Comparison of ENCODE assay signal across 14 mouse cellular contexts in genomic region chr10:22174190-22174487, GRCm38 (mm10). TPM values are rescaled to one million over a fixed set of nuclear protein-coding genes. Genes with fewer than 3 reads are reported as not detected.
DNase-seq lines count a peak whose midpoint lies in the region; ATAC-seq lines count a peak whose summit lies in the region.
"Not testable (repeated sequence)": the region's sequence is repeated elsewhere in the genome, so short reads cannot be mapped to it uniquely, and the experiment has no call there.
"Had no signal": no experiment of that assay in that cellular context is flagged by ENCODE, and none has a peak within 500 bp of the region (broad histone marks: within the 10 kb centered on the region; RNA-seq: fewer than 3 reads in every experiment).

No protein-coding gene starts in this region.

- 81% methylated on average over 2 of the region's 2 CpGs for WGBS in kidney, embryonic 14.5 days
- 79% methylated on average over 2 of the region's 2 CpGs for WGBS in limb, embryonic 11.5 days

- H3K4me1 ChIP-seq in kidney, embryonic 14.5 days (ENCODE audit: control insufficient read depth, insufficient read depth, low read length); limb, embryonic 11.5 days (ENCODE audit: control insufficient read depth, insufficient read depth, low read length): not testable (repeated sequence)

- H3K4me3 ChIP-seq in kidney, embryonic 14.5 days (ENCODE audit: low read length); limb, embryonic 11.5 days (ENCODE audit: low read depth, low read length): not testable (repeated sequence)

- H3K4me2 ChIP-seq in kidney, embryonic 14.5 days (replicated peaks; ENCODE audit: low read depth, low read length); limb, embryonic 11.5 days (ENCODE audit: low read depth, severe bottlenecking): not testable (repeated sequence)

- peak; percentile 1 for DNase-seq in heart, adult 11 months
- not testable (repeated sequence) for DNase-seq in limb, embryonic 11.5 days (ENCODE audit: low spot score)

- not testable (repeated sequence) for H3K9ac ChIP-seq in kidney, embryonic 14.5 days (ENCODE audit: low read depth, low read length); limb, embryonic 11.5 days (ENCODE audit: low read length)

- not testable (repeated sequence) for H3K36me3 ChIP-seq in kidney, embryonic 14.5 days (ENCODE audit: control insufficient read depth, insufficient read depth, low read length); limb, embryonic 11.5 days (ENCODE audit: control insufficient read depth, insufficient read depth, low read length)

- not testable (repeated sequence) for H3K27me3 ChIP-seq in kidney, embryonic 14.5 days (ENCODE audit: control insufficient read depth, insufficient read depth, low read length); limb, embryonic 11.5 days (ENCODE audit: control insufficient read depth, insufficient read depth, low read length)

- H3K9me3 ChIP-seq in kidney, embryonic 14.5 days (ENCODE audit: control insufficient read depth, low read length); limb, embryonic 11.5 days (ENCODE audit: control insufficient read depth, low read length): not testable (repeated sequence)

- ATAC-seq in common myeloid progenitor, adult 5-6 weeks (replicated peaks; ENCODE audit: low read depth, poor library complexity, severe bottlenecking): peak; percentile 67
- ATAC-seq in granulocyte monocyte progenitor cell, adult 5-6 weeks (replicated peaks; ENCODE audit: poor library complexity, severe bottlenecking): peak; percentile 59; the same call in 1 of the 2 replicates
- 0 out of 2 replicates have a peak, but pooled peaks have one; percentile 24 for ATAC-seq in kidney, embryonic 14.5 days (ENCODE audit: low FRiP score, low TSS enrichment)
- ATAC-seq in limb, embryonic 11.5 days (ENCODE audit: insufficient number of reproducible peaks, low FRiP score, low TSS enrichment, low read depth): 0 out of 2 replicates have a peak, but pooled peaks have one; percentile 17
- ATAC-seq in megakaryocyte, adult 5-6 weeks (ENCODE audit: poor library complexity, severe bottlenecking): peak; percentile 67; the same call in 1 of the 2 replicates
- 0 out of 2 replicates have a peak, but pooled peaks have one; percentile 39 for ATAC-seq in megakaryocyte progenitor cell, adult 5-6 weeks (replicated peaks; ENCODE audit: poor library complexity)

- H3K27ac ChIP-seq in kidney, embryonic 14.5 days (ENCODE audit: low read depth, low read length); limb, embryonic 11.5 days (replicated peaks; ENCODE audit: low read depth, low read length): not testable (repeated sequence)

RNA-seq across cellular contexts. Expression of gene H60b, which starts 15.8 kb away (rescaled TPM):
- not detected in 2 replicates for total RNA-seq in common myeloid progenitor, adult 5-6 weeks (2017)
- not detected in 2 replicates for total RNA-seq in granulocyte monocyte progenitor cell, adult 5-6 weeks (2014; fragmentation: Nextera tagmentation)
- not detected in 2 replicates for total RNA-seq in granulocyte monocyte progenitor cell, adult 5-6 weeks (2017)
- polyA plus RNA-seq in kidney, embryonic 14.5 days (2014; fragmentation: Nextera tagmentation; extraction: Ambion mirVana): 1.2 and 1.5 TPM in 2 replicates
- polyA plus RNA-seq in limb, embryonic 11.5 days (2014; fragmentation: Nextera tagmentation; extraction: Ambion mirVana): 0.18 and 0.23 TPM in 2 replicates
- total RNA-seq in megakaryocyte, adult 5-6 weeks (2015): not detected in 2 replicates
- not detected in 2 replicates for total RNA-seq in megakaryocyte, adult 5-6 weeks (2017)
- not detected in 2 replicates for total RNA-seq in megakaryocyte progenitor cell, adult 5-6 weeks (2015)
- total RNA-seq in megakaryocyte progenitor cell, adult 5-6 weeks (2017): not detected in 2 replicates
- total RNA-seq: adrenal gland, postnatal 14 days; CH12.LX; MEL had no signal
- polyA plus RNA-seq: G1E had no signal

RNA-seq across cellular contexts. Expression of gene Raet1e, which starts 15.8 kb away (rescaled TPM):
- not detected in 2 replicates for total RNA-seq in common myeloid progenitor, adult 5-6 weeks (2017)
- total RNA-seq in granulocyte monocyte progenitor cell, adult 5-6 weeks (2014; fragmentation: Nextera tagmentation): 0.97 TPM in 1 of 2 replicates, not detected in the other
- 0.65 and 1.5 TPM in 2 replicates for total RNA-seq in granulocyte monocyte progenitor cell, adult 5-6 weeks (2017)
- 12.2 and 14.6 TPM in 2 replicates for polyA plus RNA-seq in kidney, embryonic 14.5 days (2014; fragmentation: Nextera tagmentation; extraction: Ambion mirVana)
- polyA plus RNA-seq in limb, embryonic 11.5 days (2014; fragmentation: Nextera tagmentation; extraction: Ambion mirVana): 13.6 and 14.3 TPM in 2 replicates
- 3.7 and 3.9 TPM in 2 replicates for total RNA-seq in megakaryocyte, adult 5-6 weeks (2015)
- 1.3 and 7.2 TPM in 2 replicates for total RNA-seq in megakaryocyte, adult 5-6 weeks (2017)
- 0.83 TPM in 1 of 2 replicates, not detected in the other for total RNA-seq in megakaryocyte progenitor cell, adult 5-6 weeks (2015)
- total RNA-seq in megakaryocyte progenitor cell, adult 5-6 weeks (2017): 0.37 and 0.71 TPM in 2 replicates
- total RNA-seq: MEL had no signal
- polyA plus RNA-seq: activated CD4-positive, CD25-positive, alpha-beta regulatory T cell, adult 4 months; CD4-positive, CD25-positive, alpha-beta regulatory T cell, adult 4 months had no signal

RNA-seq across cellular contexts. Expression of gene E030030I06Rik, which starts 25.1 kb away (rescaled TPM):
- 0.44 and 11.7 TPM in 2 replicates for total RNA-seq in common myeloid progenitor, adult 5-6 weeks (2017)
- 3.1 and 16.4 TPM in 2 replicates for total RNA-seq in granulocyte monocyte progenitor cell, adult 5-6 weeks (2014; fragmentation: Nextera tagmentation)
- total RNA-seq in granulocyte monocyte progenitor cell, adult 5-6 weeks (2017): 2.9 and 3.1 TPM in 2 replicates
- 35.5 and 42.1 TPM in 2 replicates for polyA plus RNA-seq in kidney, embryonic 14.5 days (2014; fragmentation: Nextera tagmentation; extraction: Ambion mirVana)
- 16.5 and 17.0 TPM in 2 replicates for polyA plus RNA-seq in limb, embryonic 11.5 days (2014; fragmentation: Nextera tagmentation; extraction: Ambion mirVana)
- total RNA-seq in megakaryocyte, adult 5-6 weeks (2015): 3.1 and 3.7 TPM in 2 replicates
- 2.4 and 2.9 TPM in 2 replicates for total RNA-seq in megakaryocyte, adult 5-6 weeks (2017)
- 2.1 and 3.4 TPM in 2 replicates for total RNA-seq in megakaryocyte progenitor cell, adult 5-6 weeks (2015)
- 4.5 and 32.2 TPM in 2 replicates for total RNA-seq in megakaryocyte progenitor cell, adult 5-6 weeks (2017)
- total RNA-seq: ES-E14 had no signal

Comparison
In these comparisons a context has a peak if more than half of its experiments do, and no peak if none do; other contexts are left out.
1. ATAC-seq: peak in every context shown above with its lines; median percentile 67 in common myeloid progenitor, adult 5-6 weeks; 67 in megakaryocyte, adult 5-6 weeks; 59 in granulocyte monocyte progenitor cell, adult 5-6 weeks; 39 in megakaryocyte progenitor cell, adult 5-6 weeks; 24 in kidney, embryonic 14.5 days; 17 in limb, embryonic 11.5 days.